Mouse (Mus musculus): Measurements from ENCODE around the gene Gm19410.

The Gm19410 gene

GRCm38 (mm10) chr8:35765499-35766193 lies at the start of gene Gm19410:
TSS of gene Gm19410 (plus strand) at chr8:35765790.
- DNase-seq (ENCODE audit: low spot score), result peak; percentile 44

GRCm38 (mm10) chr8:35730776-35731175 lies 34.8 kb upstream of the Gm19410 start:
- no peak for DNase-seq (ENCODE audit: low spot score)

- DNase-seq (ENCODE audit: low spot score), result no peak
Observed at GRCm38 (mm10) chr8:35735438-35735837, 30.2 kb upstream of the Gm19410 start.

- DNase-seq (ENCODE audit: low spot score), result no peak
Observed at GRCm38 (mm10) chr8:35756202-35756601, 9.4 kb upstream of the Gm19410 start.

- peak; percentile 30 for DNase-seq (ENCODE audit: low spot score)
Observed at GRCm38 (mm10) chr8:35765020-35765419, 570 bp upstream of the Gm19410 start.

- DNase-seq (ENCODE audit: low spot score), result peak; percentile 38
Observed at GRCm38 (mm10) chr8:35773508-35773907, 7.9 kb downstream of the Gm19410 start.
